Mouse (Mus musculus) Patski (cell line): ENCODE data around the gene Rasef. TPM values are rescaled to one million over a fixed set of nuclear protein-coding genes. Genes with fewer than 3 reads are reported as not detected.
"Not testable (repeated sequence)": the region's sequence is repeated elsewhere in the genome, so short reads cannot be mapped to it uniquely, and the experiment has no call there.

Source experiments
- ATAC-seq: fragments of 100-300 bp; one replicate; pipeline ENCODE4 v1.8.0; 2021
- CTCF ChIA-PET: fragments of 350-600 bp; sonication (Branson Sonifier 250); formaldehyde crosslinking; loops from one replicate; lab custom pipeline; 2022; ENCODE audit warnings: inconsistent platforms; lab: Charles Lee
- POLR2A ChIA-PET: fragments of 350-600 bp; sonication (Branson Sonifier 250); formaldehyde crosslinking; loops from one replicate; lab custom pipeline; 2022; ENCODE audit warnings: antibody characterized with exemption, inconsistent platforms; lab: Charles Lee
- DNase-seq: peaks from one replicate; pipeline ENCODE4 v3.0.0-alpha.2; 2011; ENCODE audit warnings: low read depth, low spot score
- H3K27me3 ChIP-seq: fragments of 371-371 bp; one replicate; pipeline ENCODE4 v1.5.1; 2021
- CTCF ChIP-seq: fragments of 100-300 bp; IDR thresholded peaks from one replicate; pipeline ENCODE4 v1.5.1; 2021
- in situ Hi-C: fragments of 300-500 bp; cut with MboI; formaldehyde crosslinking; loops from 3 replicates; pipeline ENCODE4 v1.11.1; 2018; ENCODE audit warnings: low pct_unique_long_range_greater_than_20kb, mixed read lengths
- polyA plus RNA-seq: library from polyadenylated mRNA; unstranded; gene quantifications from one replicate; pipeline ENCODE4 v1.2.3, GENCODE M21; 2021

Rasef gene
- polyA plus RNA-seq, 1 experiment from 2014 or later = not detected

- in situ Hi-C loops = no loop called here
- TF ChIP-seq CTCF = no peak
- POLR2A ChIA-PET = no interaction called here
- CTCF ChIA-PET = no interaction called here
- DNase-seq (no peak), ATAC-seq (no peak)
- no peaks in the 10 kb centered on the region for H3K27me3 ChIP-seq
These were observed 20.2 kb downstream of the Rasef start for GRCm38 (mm10) chr4:73770592-73770991.

- DNase-seq (no peak), ATAC-seq (no peak)
- ChIA-PET CTCF (no interaction called here), POLR2A (no interaction called here)
- H3K27me3 ChIP-seq = no peaks in the 10 kb centered on the region
- no peak for TF ChIP-seq CTCF
- in situ Hi-C loops = no loop called here
These were observed 22.6 kb downstream of the Rasef start for GRCm38 (mm10) chr4:73768156-73768555.

GRCm38 (mm10) chr4:73748219-73748618 lies 42.6 kb downstream of the Rasef start:
- POLR2A ChIA-PET = no interaction called here
- ATAC-seq (no peak), DNase-seq (no peak)
- CTCF ChIA-PET = no interaction called here
- H3K27me3 ChIP-seq = no peaks in the 10 kb centered on the region
- in situ Hi-C loops = no loop called here
- no peak for TF ChIP-seq CTCF

GRCm38 (mm10) chr4:73739439-73739838 lies 51.4 kb downstream of the Rasef start:
- ChIA-PET POLR2A (no interaction called here), CTCF (no interaction called here)
- TF ChIP-seq CTCF = no peak
- ATAC-seq (no peak), DNase-seq (no peak)
- in situ Hi-C loops = no loop called here
- H3K27me3 ChIP-seq = no peaks in the 10 kb centered on the region

DNA sequence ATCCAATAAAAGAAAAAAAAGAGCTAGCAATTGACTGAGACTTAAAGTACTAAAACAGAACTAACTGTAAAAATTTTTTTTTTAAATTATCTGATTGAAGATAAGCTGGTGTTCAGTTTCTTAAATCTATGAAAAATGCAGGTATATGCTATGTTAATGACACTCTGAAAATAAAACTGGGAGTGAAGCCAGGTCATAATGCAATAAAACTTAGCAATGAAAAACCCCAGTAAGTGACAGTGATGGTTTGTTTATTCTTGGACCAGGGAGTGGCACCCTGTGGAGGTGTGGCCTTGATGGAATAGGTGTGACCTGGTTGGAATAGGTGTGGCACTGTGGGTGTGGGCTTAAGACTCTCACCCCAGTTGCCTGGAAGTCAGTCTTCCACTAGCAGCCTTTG lies 71.0 kb downstream of the Rasef start:
- ChIA-PET CTCF (no interaction called here), POLR2A (no interaction called here)
- in situ Hi-C loops = no loop called here
- ATAC-seq (no peak), DNase-seq (no peak)
- H3K27me3 ChIP-seq = no peaks in the 10 kb centered on the region
- no peak for TF ChIP-seq CTCF

- no peaks in the 10 kb centered on the region for H3K27me3 ChIP-seq
- TF ChIP-seq CTCF = no peak
- ChIA-PET CTCF (no interaction called here), POLR2A (no interaction called here)
- in situ Hi-C loops = no loop called here
- ATAC-seq (no peak), DNase-seq (no peak)
These were observed 72.0 kb downstream of the Rasef start for GRCm38 (mm10) chr4:73718761-73719160.

GRCm38 (mm10) chr4:73683216-73683615 lies 107.6 kb downstream of the Rasef start, which contains the start of gene Gm428:
TSS of gene Gm428 (plus strand) at chr4:73683516.
- DNase-seq, CTCF ChIA-PET, POLR2A ChIA-PET, in situ Hi-C loops, H3K27me3 ChIP-seq, ATAC-seq: not testable (repeated sequence)

GRCm38 (mm10) chr4:73668054-73668453 lies 122.7 kb downstream of the Rasef start, which contains the start of gene Gm11239:
TSS of gene Gm11239 (plus strand) at chr4:73668354.
- DNase-seq, ATAC-seq, CTCF ChIA-PET, H3K27me3 ChIP-seq, in situ Hi-C loops, POLR2A ChIA-PET: not testable (repeated sequence)

Other genes with a start within 250 kb of the Rasef start
- not detected for gene Gm11238, start 183.1 kb downstream of the Rasef start, polyA plus RNA-seq
- gene Gm11237, start 168.0 kb downstream of the Rasef start, polyA plus RNA-seq = not detected
- gene Gm11236, start 152.9 kb downstream of the Rasef start, polyA plus RNA-seq = not detected
- not detected for gene Gm11239, start 122.6 kb downstream of the Rasef start, polyA plus RNA-seq
- gene Gm428, start 107.5 kb downstream of the Rasef start, polyA plus RNA-seq = not detected
- gene Gm11758, start 85.3 kb upstream of the Rasef start, polyA plus RNA-seq = not detected
- gene Gm11757, start 100.1 kb upstream of the Rasef start, polyA plus RNA-seq = not detected
- gene Gm13871, start 115.0 kb upstream of the Rasef start, polyA plus RNA-seq = not detected
- gene Gm11756, start 129.8 kb upstream of the Rasef start, polyA plus RNA-seq = not detected
- not detected for gene 2310002L09Rik, start 159.9 kb upstream of the Rasef start, polyA plus RNA-seq
- not detected for gene Frmd3, start 222.4 kb upstream of the Rasef start, polyA plus RNA-seq